In the genomic region with DNA sequence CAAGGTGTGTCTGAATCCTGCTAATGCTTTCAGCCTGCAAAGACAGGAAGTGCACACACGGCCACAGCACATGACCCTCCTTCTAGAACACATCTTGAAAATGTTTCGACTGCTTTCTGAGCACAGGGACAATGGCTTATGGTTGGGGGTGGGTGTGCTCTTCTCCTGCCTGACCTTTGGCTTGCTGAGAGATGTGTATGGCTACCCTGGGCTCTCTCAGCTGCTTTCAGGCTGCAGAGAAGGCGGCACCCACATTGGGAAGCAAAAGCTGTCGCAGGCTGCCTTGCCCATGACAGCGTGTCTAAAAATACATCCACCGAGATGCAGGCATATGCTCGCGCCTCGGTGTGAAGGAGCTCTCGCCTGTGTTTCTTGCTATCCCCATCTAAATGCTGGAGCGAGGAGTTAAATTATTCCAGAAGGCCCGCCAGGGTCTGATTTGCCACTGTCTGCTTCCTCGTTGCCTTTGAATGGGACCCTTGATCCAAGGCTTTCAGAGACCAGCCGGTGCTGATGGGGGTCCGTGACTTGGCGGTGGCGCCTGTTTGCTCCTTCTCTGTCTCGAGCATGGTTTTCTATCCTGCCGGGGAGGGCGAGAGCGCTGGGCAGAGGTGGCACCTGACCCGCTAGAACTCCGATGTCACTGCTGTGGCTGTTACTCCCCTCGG, we compare ENCODE assay signal across 8 mouse cellular contexts.
DNase-seq lines count a peak whose midpoint lies in the region; ATAC-seq and TF ChIP-seq lines count a peak whose summit lies in the region.

No protein-coding gene starts in this region.

- 8% methylated on average over 24 of the region's 24 CpGs for WGBS in forebrain, embryonic 11.5 days
- 7% methylated on average over 24 of the region's 24 CpGs for WGBS in heart, embryonic 15.5 days
- WGBS in midbrain, embryonic 11.5 days = 2% methylated on average over 24 of the region's 24 CpGs
- 18% methylated on average over 24 of the region's 24 CpGs for WGBS in stomach, postnatal 0 days

- peak; percentile 2 for DNase-seq in thymus, postnatal 14 days
- DNase-seq in thymus, postnatal 0 days (ENCODE audit: low spot score) = no peak
- DNase-seq in forebrain, embryonic 11.5 days (ENCODE audit: low spot score) = peak; percentile 59
- DNase-seq in layer of hippocampus, postnatal 25 days (ENCODE audit: extremely low spot score in 1 of 2, low spot score in 1 of 2) = peak; percentile 46 to 56
- peak; percentile 96 for DNase-seq in midbrain, embryonic 11.5 days (ENCODE audit: low spot score, missing footprints)
- peak; percentile 16 for DNase-seq in stomach, postnatal 0 days (ENCODE audit: low spot score)

- no peaks in the 10 kb centered on the region for H3K36me3 ChIP-seq in forebrain, embryonic 11.5 days (ENCODE audit: control insufficient read depth, insufficient read depth, low read length)
- no peaks in the 10 kb centered on the region for H3K36me3 ChIP-seq in heart, embryonic 15.5 days
- H3K36me3 ChIP-seq in midbrain, embryonic 11.5 days (ENCODE audit: control insufficient read depth, insufficient read depth, low read length) = no peaks in the 10 kb centered on the region
- H3K36me3 ChIP-seq in stomach, postnatal 0 days (ENCODE audit: control insufficient read depth, insufficient read depth, low read length) = no peaks in the 10 kb centered on the region

- H3K4me3 ChIP-seq in forebrain, embryonic 11.5 days (ENCODE audit: low read depth, low read length) = peak overlapping the region; percentile 26
- peak overlapping the region; percentile 50 for H3K4me3 ChIP-seq in heart, embryonic 15.5 days
- H3K4me3 ChIP-seq in midbrain, embryonic 11.5 days (ENCODE audit: low read depth, low read length) = peak overlapping the region; percentile 31
- H3K4me3 ChIP-seq in stomach, postnatal 0 days (ENCODE audit: low read depth, low read length) = no peak overlapping the region; the same call in 1 of the 2 replicates

- no peak for TF ChIP-seq EP300 in stomach, postnatal 0 days (optimal IDR thresholded peaks at IDR 0.05)

- peak overlapping the region; percentile 58 for H3K4me2 ChIP-seq in forebrain, embryonic 11.5 days (ENCODE audit: low read depth, low read length, severe bottlenecking)
- peak overlapping the region; percentile 85 for H3K4me2 ChIP-seq in heart, embryonic 15.5 days
- peak overlapping the region; percentile 70 for H3K4me2 ChIP-seq in midbrain, embryonic 11.5 days
- peak overlapping the region; percentile 45 for H3K4me2 ChIP-seq in stomach, postnatal 0 days (replicated peaks; ENCODE audit: low read depth)

- no peak for TF ChIP-seq CTCF in stomach, postnatal 0 days (IDR thresholded peaks at IDR 0.05; ENCODE audit: low read depth)

- peak overlapping the region; percentile 79 for H3K27ac ChIP-seq in forebrain, embryonic 11.5 days (ENCODE audit: low read depth, low read length)
- H3K27ac ChIP-seq in heart, embryonic 15.5 days = peak overlapping the region; percentile 83
- H3K27ac ChIP-seq in midbrain, embryonic 11.5 days (ENCODE audit: low read depth, low read length) = peak overlapping the region; percentile 97
- H3K27ac ChIP-seq in stomach, postnatal 0 days (replicated peaks) = no peak overlapping the region

- H3K9me3 ChIP-seq in forebrain, embryonic 11.5 days (ENCODE audit: control insufficient read depth, low read length) = no peaks in the 10 kb centered on the region
- H3K9me3 ChIP-seq in heart, embryonic 15.5 days (replicated peaks) = no peaks in the 10 kb centered on the region
- H3K9me3 ChIP-seq in midbrain, embryonic 11.5 days (ENCODE audit: control insufficient read depth, low read length) = no peaks in the 10 kb centered on the region
- no peaks in the 10 kb centered on the region for H3K9me3 ChIP-seq in stomach, postnatal 0 days (ENCODE audit: control insufficient read depth, low read length)

- peaks cover 30% of the 10 kb centered on the region for H3K4me1 ChIP-seq in forebrain, embryonic 11.5 days (replicated peaks; ENCODE audit: control insufficient read depth, insufficient read depth, low read length)
- peaks cover 27% of the 10 kb centered on the region for H3K4me1 ChIP-seq in heart, embryonic 15.5 days (replicated peaks)
- peaks cover 48% of the 10 kb centered on the region for H3K4me1 ChIP-seq in midbrain, embryonic 11.5 days (ENCODE audit: control insufficient read depth, insufficient read depth, low read length)
- H3K4me1 ChIP-seq in stomach, postnatal 0 days (replicated peaks; ENCODE audit: control insufficient read depth, insufficient read depth) = no peaks in the 10 kb centered on the region

- H3K27me3 ChIP-seq in forebrain, embryonic 11.5 days (ENCODE audit: control insufficient read depth, insufficient read depth, low read length) = no peaks in the 10 kb centered on the region
- no peaks in the 10 kb centered on the region for H3K27me3 ChIP-seq in heart, embryonic 15.5 days
- no peaks in the 10 kb centered on the region for H3K27me3 ChIP-seq in midbrain, embryonic 11.5 days (ENCODE audit: control insufficient read depth, insufficient read depth, low read length)
- no peaks in the 10 kb centered on the region for H3K27me3 ChIP-seq in stomach, postnatal 0 days (ENCODE audit: control insufficient read depth, insufficient read depth, low read length)

- H3K9ac ChIP-seq in forebrain, embryonic 11.5 days (ENCODE audit: low read length) = peak overlapping the region; percentile 71
- peak overlapping the region; percentile 57 for H3K9ac ChIP-seq in heart, embryonic 15.5 days
- H3K9ac ChIP-seq in midbrain, embryonic 11.5 days (ENCODE audit: low read length) = peak overlapping the region; percentile 73
- H3K9ac ChIP-seq in stomach, postnatal 0 days (ENCODE audit: low read length) = peak overlapping the region; percentile 43; the same call in 1 of the 2 replicates

- ATAC-seq in forebrain, embryonic 11.5 days (replicated peaks; ENCODE audit: low FRiP score) = 0 out of 2 replicates have a peak, but pooled peaks have one; percentile 13
- ATAC-seq in heart, embryonic 15.5 days (replicated peaks; ENCODE audit: insufficient number of reproducible peaks, insufficient read depth, low FRiP score, low read depth) = peak; percentile 60; the same call in 1 of the 2 replicates
- peak; percentile 51 for ATAC-seq in midbrain, embryonic 11.5 days (ENCODE audit: low FRiP score)
- no peak for ATAC-seq in stomach, postnatal 0 days (ENCODE audit: low FRiP score, low TSS enrichment)
- no peak for ATAC-seq in inflammation-experienced regulatory T-cells, adult 6 months

Comparison
In these comparisons a context has a peak if more than half of its experiments do, and no peak if none do; other contexts are left out.
1. ATAC-seq: peak in forebrain, embryonic 11.5 days (single experiment), heart, embryonic 15.5 days (single experiment) and midbrain, embryonic 11.5 days (single experiment); none in stomach, postnatal 0 days (single experiment) and inflammation-experienced regulatory T-cells, adult 6 months (single experiment).
2. Peak in every context shown above with its lines, with median percentiles within 50 percentile points of each other: H3K4me2 ChIP-seq and H3K9ac ChIP-seq.